Mouse (Mus musculus) mature B cell (primary cell): ENCODE results near the gene Ramp2.

Experiments
- in situ Hi-C: fragments of 300-500 bp; cut with MboI; formaldehyde crosslinking; loops from 2 replicates; pipeline ENCODE4 v1.14.3; 2019

The Ramp2 gene

GRCm38 (mm10) chr11:101265906-101266305 is 20.1 kb downstream of the Ramp2 start:
- in situ Hi-C loops = no loop called here

GRCm38 (mm10) chr11:101269577-101270116 is 23.8 kb downstream of the Ramp2 start:
- in situ Hi-C loops = no loop called here

GRCm38 (mm10) chr11:101272446-101272845 is 26.6 kb downstream of the Ramp2 start:
- in situ Hi-C loops = no loop called here

GRCm38 (mm10) chr11:101275309-101275708 is 29.5 kb downstream of the Ramp2 start:
- in situ Hi-C loops = no loop called here

GRCm38 (mm10) chr11:101276319-101277070 is 30.7 kb downstream of the Ramp2 start:
- in situ Hi-C loops = no loop called here

- in situ Hi-C loops = no loop called here
These were observed 31.8 kb downstream of the Ramp2 start for GRCm38 (mm10) chr11:101277381-101278222.

- in situ Hi-C loops = no loop called here
These were observed 32.7 kb downstream of the Ramp2 start, which contains the start of the genes Cntd1 and Coa3 for GRCm38 (mm10) chr11:101278223-101279192. Cntd1 (plus strand) TSS chr11:101279012. Coa3 (minus strand) TSS chr11:101279114.

GRCm38 (mm10) chr11:101279193-101279569 is 33.4 kb downstream of the Ramp2 start:
- in situ Hi-C loops = no loop called here

- in situ Hi-C loops = no loop called here
These were observed 35.0 kb downstream of the Ramp2 start for GRCm38 (mm10) chr11:101280837-101281236.

GRCm38 (mm10) chr11:101282896-101283295 is 37.1 kb downstream of the Ramp2 start:
- in situ Hi-C loops = no loop called here

- in situ Hi-C loops = no loop called here
These were observed 38.0 kb downstream of the Ramp2 start for GRCm38 (mm10) chr11:101283805-101284204.

GRCm38 (mm10) chr11:101287306-101287705 is 41.5 kb downstream of the Ramp2 start:
- in situ Hi-C loops = no loop called here

GRCm38 (mm10) chr11:101291231-101291630 is 45.4 kb downstream of the Ramp2 start:
- in situ Hi-C loops = no loop called here

- in situ Hi-C loops = no loop called here
These were observed 49.4 kb downstream of the Ramp2 start for GRCm38 (mm10) chr11:101295191-101295590.

GRCm38 (mm10) chr11:101300881-101301280 is 55.1 kb downstream of the Ramp2 start:
- in situ Hi-C loops = no loop called here

- in situ Hi-C loops = no loop called here
These were observed 55.6 kb downstream of the Ramp2 start for GRCm38 (mm10) chr11:101301299-101302003.

- in situ Hi-C loops = no loop called here
These were observed 56.4 kb downstream of the Ramp2 start, which contains the start of gene Becn1 for GRCm38 (mm10) chr11:101302004-101302798. Becn1 (minus strand) TSS chr11:101302286.

- in situ Hi-C loops = no loop called here
These were observed 61.9 kb downstream of the Ramp2 start for GRCm38 (mm10) chr11:101307744-101308143.
